Mouse (Mus musculus) ovary, postnatal 36 days (tissue): ENCODE measurements at regions not wholly inside any gene's neighbourhood (a gene's known extent, or its start where the extent isn't known, plus 50 kb on each side); places are given as distances from the start of the nearest gene placed in this dataset.

Experiments used
- DNase-seq: peaks from one replicate; pipeline ENCODE4 v3.0.0; 2022; ENCODE audit warnings: low spot score, mixed read lengths

DNA sequence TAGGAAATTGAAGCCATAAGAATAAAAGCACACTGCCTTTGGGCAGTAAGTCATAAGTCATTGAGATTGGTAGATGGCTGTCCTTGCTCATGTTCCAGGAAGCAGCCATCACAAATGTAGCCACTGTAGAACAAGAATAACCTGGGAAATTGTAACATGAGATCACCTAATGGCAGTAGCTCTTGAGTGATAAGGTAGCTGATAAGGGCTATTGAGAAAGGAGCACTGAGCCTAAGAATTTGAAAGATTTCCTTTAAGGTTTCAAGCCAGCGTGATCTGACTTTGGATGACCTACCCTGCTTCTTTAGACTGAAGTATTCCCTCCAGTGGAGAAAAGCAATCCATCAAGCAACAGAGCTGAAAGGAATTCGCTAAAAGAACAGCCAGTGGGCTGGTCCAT lies 117.8 kb upstream of the Ppp2r3a start:
- DNase-seq = no peak

DNA sequence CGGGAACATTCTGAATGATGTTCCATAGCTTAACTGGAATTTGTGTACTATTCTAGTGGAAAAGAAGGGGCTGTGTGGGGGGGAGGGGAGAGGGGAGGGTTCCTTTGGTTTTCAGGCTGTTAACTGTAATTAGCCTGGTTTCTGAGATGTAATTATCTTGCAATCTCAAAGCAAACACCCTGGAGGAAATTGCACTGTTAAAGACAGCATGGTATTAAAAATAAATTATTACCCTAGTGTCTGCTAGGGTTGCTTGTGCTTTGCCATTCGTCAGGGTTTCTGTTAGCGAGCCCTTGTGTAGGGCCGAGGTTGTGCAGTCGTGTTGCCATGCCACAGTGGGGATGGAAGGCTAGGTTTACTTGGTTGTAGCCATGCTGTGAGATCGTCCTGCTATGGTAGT lies 105.0 kb upstream of the Ppp2r3a start:
- no peak for DNase-seq

DNA sequence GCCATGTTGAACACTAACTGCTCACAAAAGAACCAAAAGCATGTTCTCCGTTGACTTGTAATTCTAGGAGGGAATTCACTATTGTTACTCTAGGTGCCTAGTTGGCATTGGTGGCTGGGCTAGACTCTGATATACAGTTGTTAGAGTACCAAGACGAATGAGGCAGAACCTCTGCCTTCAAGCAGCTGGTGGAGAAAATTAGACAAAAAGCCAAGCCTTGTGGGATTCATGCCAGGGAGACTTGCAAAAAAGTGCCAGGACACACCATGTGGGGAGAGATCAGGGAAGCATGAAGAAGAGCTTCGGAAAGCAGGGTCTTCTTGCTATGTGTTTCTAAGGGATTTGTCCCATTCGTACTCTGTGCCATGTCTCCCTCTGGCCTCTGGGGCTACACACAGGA lies 97.2 kb upstream of the Ppp2r3a start:
- no peak for DNase-seq

DNA sequence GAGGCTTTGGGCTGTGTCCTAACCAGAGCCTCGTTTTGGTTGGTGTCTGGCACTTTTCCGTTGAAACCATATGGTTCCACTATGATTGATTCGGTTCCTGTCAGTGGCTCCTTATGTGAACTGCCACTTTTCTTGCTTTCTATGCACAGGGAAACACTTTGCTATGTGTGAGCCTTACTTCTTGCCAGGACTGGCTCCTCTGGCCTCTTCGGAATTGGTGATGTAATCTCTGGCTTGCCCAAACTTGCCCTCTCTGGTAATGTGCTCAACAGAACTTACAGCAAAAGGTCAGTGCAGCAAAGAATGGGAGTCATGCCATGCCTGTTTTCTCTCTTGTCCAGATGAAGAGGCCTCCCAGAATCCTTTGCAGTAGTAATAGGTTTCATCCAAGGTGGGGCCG lies 91.3 kb upstream of the Ppp2r3a start:
- no peak for DNase-seq

DNA sequence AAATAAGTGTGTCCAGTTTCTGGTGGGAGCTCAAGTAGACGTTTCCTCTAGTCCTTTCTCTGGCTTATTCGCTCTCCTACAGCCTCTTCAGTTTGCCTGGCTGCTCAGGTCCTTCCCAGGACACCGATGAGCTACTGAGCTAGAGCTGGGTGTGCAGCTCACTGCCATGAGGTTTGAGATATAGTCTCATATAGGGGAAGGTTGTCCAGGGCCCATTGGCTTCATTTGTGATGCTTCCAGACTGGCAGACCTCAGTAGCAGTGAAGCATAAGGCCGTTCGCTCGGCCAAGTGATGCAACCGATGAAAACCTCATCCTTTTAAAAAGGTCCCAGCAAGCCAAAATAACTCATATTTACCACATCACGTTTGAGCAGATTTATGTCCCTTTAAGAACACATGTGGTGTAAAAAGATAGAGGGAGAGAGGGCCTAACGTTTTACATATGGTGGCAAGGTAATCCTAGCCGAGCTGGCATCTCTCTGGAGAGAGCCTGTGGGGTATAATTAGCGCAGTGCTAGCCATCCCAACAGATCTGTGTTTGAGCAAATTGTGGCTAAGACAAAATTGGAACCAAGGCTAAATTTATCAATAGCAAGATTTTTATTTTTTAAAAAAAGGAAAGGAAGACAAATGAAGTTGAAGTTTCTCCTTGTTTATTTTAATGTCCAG lies 89.3 kb upstream of the Ppp2r3a start:
- DNase-seq = no peak

DNA sequence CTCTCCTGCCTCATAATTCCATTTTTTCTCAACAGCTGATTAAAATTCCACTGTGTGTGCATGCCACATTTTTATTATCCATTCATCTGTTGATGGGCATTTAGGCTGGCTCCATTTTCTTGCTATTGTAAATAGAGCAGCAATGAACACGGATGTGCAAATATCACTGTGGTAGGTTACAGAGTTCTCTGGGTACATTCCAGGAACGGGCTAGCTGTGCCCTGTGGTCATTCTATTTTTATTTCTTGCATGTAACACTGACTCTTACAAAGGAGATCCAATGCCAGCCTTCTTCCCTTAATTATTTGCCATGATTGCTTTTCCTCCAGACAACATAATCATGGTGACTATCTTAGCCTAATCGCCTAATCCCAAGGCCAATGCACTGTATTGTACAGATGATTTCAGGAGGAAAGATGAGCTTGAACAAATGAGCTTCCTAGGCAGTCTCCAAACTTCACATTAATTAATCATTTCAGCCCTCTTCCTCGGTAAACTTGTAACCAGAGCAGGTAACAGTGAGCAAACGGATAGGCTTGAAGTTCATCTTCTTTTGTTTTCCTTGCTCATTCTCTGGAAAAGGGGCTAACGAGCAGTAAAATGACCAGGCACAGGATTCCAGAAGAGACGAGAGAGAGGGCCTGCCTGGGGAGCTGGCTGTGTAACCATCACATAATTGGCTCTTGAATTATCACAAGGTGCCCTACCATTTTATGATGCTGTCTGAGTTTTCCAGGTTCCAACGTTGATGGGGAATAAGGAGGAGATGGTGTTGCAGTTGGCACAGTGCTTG lies 77.6 kb upstream of the Ppp2r3a start:
- DNase-seq = no peak

DNA sequence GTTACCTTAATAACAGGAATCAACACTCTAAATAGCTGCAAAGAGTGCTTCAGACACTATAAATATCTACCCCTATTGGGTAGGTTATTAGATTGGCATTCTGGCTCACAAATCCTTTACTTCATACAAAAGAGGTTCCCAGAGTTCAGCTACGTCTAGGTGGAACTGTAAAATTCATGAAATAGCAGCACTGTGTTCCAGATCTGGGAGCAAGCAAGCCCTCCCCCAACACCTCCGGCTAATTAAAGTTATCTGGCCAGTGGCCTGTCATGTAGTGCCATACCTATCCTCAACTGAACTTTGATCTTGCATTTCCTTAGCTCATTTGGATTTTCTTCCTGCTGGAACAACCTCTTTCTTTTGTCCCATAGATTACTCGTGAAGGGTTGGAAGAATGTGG lies 75.4 kb upstream of the Ppp2r3a start:
- DNase-seq = no peak

DNA sequence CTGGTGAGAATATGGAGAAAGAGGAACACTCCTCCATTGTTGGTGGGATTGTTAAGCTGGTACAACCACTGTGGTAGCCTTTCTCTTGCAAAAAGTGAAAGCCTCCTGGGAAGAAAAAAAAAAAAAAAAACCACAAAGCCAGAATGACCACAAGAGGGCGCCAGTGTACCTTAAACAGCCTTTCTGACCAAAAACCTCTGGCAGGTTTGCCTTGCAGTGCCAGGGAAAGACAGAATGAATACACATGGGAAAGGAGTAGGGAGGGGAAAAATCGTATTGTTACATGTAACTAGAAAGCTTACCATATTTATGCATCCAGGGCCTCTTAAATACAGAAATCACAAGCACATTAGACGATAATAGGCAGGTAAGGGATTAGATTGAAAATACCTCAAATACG lies 62.4 kb upstream of the Ppp2r3a start:
- peak; percentile 31 for DNase-seq

DNA sequence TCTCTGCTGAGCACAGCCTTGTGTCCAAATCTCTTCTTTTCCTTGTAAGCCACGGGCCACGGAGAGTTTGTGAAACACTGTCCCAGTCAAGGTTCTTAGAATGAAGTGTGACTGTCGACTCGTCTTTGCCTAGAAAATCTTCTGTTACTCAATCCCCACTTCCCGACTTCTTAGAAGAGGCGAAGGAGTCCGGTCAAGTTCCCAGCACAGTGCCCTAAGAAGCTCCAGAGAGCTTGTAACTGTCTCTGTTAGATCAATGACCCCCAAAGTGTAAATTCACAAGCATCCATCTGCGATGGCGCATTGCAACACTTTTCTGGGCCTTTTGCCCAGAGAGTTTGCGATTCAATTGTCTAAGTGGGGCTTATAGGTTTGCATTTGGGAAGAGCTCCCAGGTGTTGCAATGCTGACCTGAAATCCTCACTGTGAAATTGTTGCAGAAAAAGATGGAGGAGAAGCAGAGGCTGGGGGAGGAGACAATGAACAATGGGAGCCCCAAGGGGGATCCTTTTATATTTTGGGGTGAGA lies 54.9 kb upstream of the Ppp2r3a start:
- DNase-seq = no peak

DNA sequence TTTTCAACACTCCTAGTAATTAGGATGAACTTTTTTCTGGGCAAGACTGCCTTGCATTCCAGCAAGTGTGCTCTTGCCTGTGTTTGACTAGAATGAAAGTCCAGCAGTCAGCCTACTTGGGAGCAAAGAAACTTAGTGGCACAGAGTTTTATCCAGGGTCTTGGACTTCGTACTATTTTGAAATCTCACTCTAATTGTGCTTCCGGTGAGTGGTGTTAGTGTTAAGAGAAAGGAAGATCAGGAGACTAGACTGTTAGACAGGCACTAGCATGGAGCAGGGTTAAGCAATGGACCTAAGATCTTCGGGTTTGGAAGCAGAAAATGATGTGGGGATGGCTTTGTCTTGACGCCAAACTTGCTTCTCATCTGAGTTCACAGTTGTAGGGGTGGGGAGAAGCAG lies 54.1 kb upstream of the Ppp2r3a start:
- DNase-seq = no peak
